In genomic region chrX:168639556-168640356, GRCm38 (mm10) we compare ENCODE assay signal across 8 mouse cellular contexts. TPM values are rescaled to one million over a fixed set of nuclear protein-coding genes. Genes with fewer than 3 reads are reported as not detected.
DNase-seq lines count a peak whose midpoint lies in the region; ATAC-seq and TF ChIP-seq lines count a peak whose summit lies in the region.

No protein-coding gene starts in this region.

- WGBS in embryonic facial prominence, embryonic 12.5 days, result 19% methylated on average over 11 of the region's 11 CpGs
- 8% methylated on average over 11 of the region's 11 CpGs for WGBS in heart, adult 2 months
- 2% methylated on average over 11 of the region's 11 CpGs for WGBS in kidney, adult 2 months
- WGBS in limb, embryonic 12.5 days, result 23% methylated on average over 11 of the region's 11 CpGs
- 25% methylated on average over 11 of the region's 11 CpGs for WGBS in midbrain, embryonic 14.5 days

- no peaks in the 10 kb centered on the region for H3K79me2 ChIP-seq in heart, adult 2 months (replicated peaks; ENCODE audit: control insufficient read depth, insufficient read depth, low read length)

- no peaks in the 10 kb centered on the region for H3K36me3 ChIP-seq in embryonic facial prominence, embryonic 12.5 days
- H3K36me3 ChIP-seq in heart, adult 2 months (ENCODE audit: control insufficient read depth, insufficient read depth, low read length), result no peaks in the 10 kb centered on the region
- H3K36me3 ChIP-seq in kidney, adult 2 months (ENCODE audit: control insufficient read depth, insufficient read depth, low read length), result no peaks in the 10 kb centered on the region
- H3K36me3 ChIP-seq in limb, embryonic 12.5 days, result no peaks in the 10 kb centered on the region
- no peaks in the 10 kb centered on the region for H3K36me3 ChIP-seq in midbrain, embryonic 14.5 days (ENCODE audit: control insufficient read depth, insufficient read depth, low read length)

- peak; percentile 78 for TF ChIP-seq CTCF in heart, adult 2 months (IDR thresholded peaks at IDR 0.05)
- TF ChIP-seq CTCF in kidney, adult 2 months (conservative IDR thresholded peaks at IDR 0.05; ENCODE audit: insufficient read depth, insufficient read length, low read depth, low read length), result peak; percentile 49

- H3K9ac ChIP-seq in embryonic facial prominence, embryonic 12.5 days, result no peak overlapping the region
- peak overlapping the region; percentile 65; the same call in 1 of the 2 replicates for H3K9ac ChIP-seq in heart, adult 2 months (ENCODE audit: low read depth, low read length)
- no peak overlapping the region for H3K9ac ChIP-seq in limb, embryonic 12.5 days (replicated peaks)
- no peak overlapping the region for H3K9ac ChIP-seq in midbrain, embryonic 14.5 days (replicated peaks; ENCODE audit: low read length)

- ATAC-seq in embryonic facial prominence, embryonic 12.5 days (ENCODE audit: insufficient number of reproducible peaks, insufficient read depth, low FRiP score, low TSS enrichment), result no peak
- ATAC-seq in limb, embryonic 12.5 days (ENCODE audit: insufficient number of reproducible peaks, insufficient read depth, low FRiP score, low TSS enrichment, low read depth), result no peak
- no peak; the same call in 1 of the 2 replicates for ATAC-seq in midbrain, embryonic 14.5 days (ENCODE audit: low FRiP score, low TSS enrichment)

- TF ChIP-seq POLR2A in heart, adult 2 months (IDR thresholded peaks at IDR 0.05; ENCODE audit: insufficient read depth, low read depth, low read length), result no peak
- TF ChIP-seq POLR2A in kidney, adult 2 months (IDR thresholded peaks at IDR 0.05; ENCODE audit: low read depth, low read length), result no peak

- H3K27ac ChIP-seq in embryonic facial prominence, embryonic 12.5 days, result peak overlapping the region; percentile 41; the same call in 1 of the 2 replicates
- peak overlapping the region; percentile 71 for H3K27ac ChIP-seq in heart, adult 2 months
- peak overlapping the region; percentile 5; the same call in 1 of the 2 replicates for H3K27ac ChIP-seq in kidney, adult 2 months (ENCODE audit: insufficient read depth, low read depth, low read length)
- no peak overlapping the region for H3K27ac ChIP-seq in limb, embryonic 12.5 days
- no peak overlapping the region for H3K27ac ChIP-seq in midbrain, embryonic 14.5 days (replicated peaks; ENCODE audit: low read depth, low read length)

- DNase-seq in urinary bladder, adult 18-20 months (ENCODE audit: low spot score in 2 of 2), result peak; percentile 31 to 54
- DNase-seq in urinary bladder, postnatal 10 days (ENCODE audit: low spot score), result no peak
- DNase-seq in heart, adult 2 months, result peak; percentile 70 to 71
- DNase-seq in kidney, adult 2 months, result peak; percentile 75
- peak; percentile 65 for DNase-seq in midbrain, embryonic 14.5 days
- DNase-seq in spleen, adult 12 weeks (ENCODE audit: low spot score), result peak; percentile 49

- H3K9me3 ChIP-seq in embryonic facial prominence, embryonic 12.5 days, result no peaks in the 10 kb centered on the region
- H3K9me3 ChIP-seq in limb, embryonic 12.5 days, result no peaks in the 10 kb centered on the region
- H3K9me3 ChIP-seq in midbrain, embryonic 14.5 days (ENCODE audit: control insufficient read depth, low read length), result no peaks in the 10 kb centered on the region

- H3K27me3 ChIP-seq in embryonic facial prominence, embryonic 12.5 days, result no peaks in the 10 kb centered on the region; the same call in 1 of the 2 replicates
- H3K27me3 ChIP-seq in heart, adult 2 months (ENCODE audit: control insufficient read depth, insufficient read depth, low read length), result no peaks in the 10 kb centered on the region
- no peaks in the 10 kb centered on the region for H3K27me3 ChIP-seq in kidney, adult 2 months (replicated peaks; ENCODE audit: control insufficient read depth, insufficient read depth, low read length)
- peaks cover 12% of the 10 kb centered on the region for H3K27me3 ChIP-seq in limb, embryonic 12.5 days
- H3K27me3 ChIP-seq in midbrain, embryonic 14.5 days (ENCODE audit: control insufficient read depth, insufficient read depth, low read length), result no peaks in the 10 kb centered on the region

- no peak for TF ChIP-seq EP300 in heart, adult 2 months (IDR thresholded peaks at IDR 0.05; ENCODE audit: insufficient read depth, low read depth, low read length)

- peak overlapping the region; percentile 32 for H3K4me3 ChIP-seq in embryonic facial prominence, embryonic 12.5 days
- peak overlapping the region; percentile 43 for H3K4me3 ChIP-seq in heart, adult 2 months
- H3K4me3 ChIP-seq in kidney, adult 2 months (ENCODE audit: insufficient read depth, low read depth, low read length), result peak overlapping the region; percentile 55
- peak overlapping the region; percentile 35 for H3K4me3 ChIP-seq in limb, embryonic 12.5 days (replicated peaks)
- peak overlapping the region; percentile 21 for H3K4me3 ChIP-seq in midbrain, embryonic 14.5 days (replicated peaks; ENCODE audit: low read depth, low read length)

- H3K4me2 ChIP-seq in embryonic facial prominence, embryonic 12.5 days (replicated peaks), result peak overlapping the region; percentile 40
- peak overlapping the region; percentile 43 for H3K4me2 ChIP-seq in limb, embryonic 12.5 days
- peak overlapping the region; percentile 47 for H3K4me2 ChIP-seq in midbrain, embryonic 14.5 days (ENCODE audit: low read length)

- H3K4me1 ChIP-seq in embryonic facial prominence, embryonic 12.5 days, result no peaks in the 10 kb centered on the region
- H3K4me1 ChIP-seq in heart, adult 2 months (ENCODE audit: control insufficient read depth, insufficient read depth, low read length), result no peaks in the 10 kb centered on the region
- no peaks in the 10 kb centered on the region for H3K4me1 ChIP-seq in kidney, adult 2 months (ENCODE audit: control insufficient read depth, insufficient read depth, low read length)
- no peaks in the 10 kb centered on the region for H3K4me1 ChIP-seq in limb, embryonic 12.5 days (replicated peaks)
- H3K4me1 ChIP-seq in midbrain, embryonic 14.5 days (ENCODE audit: control insufficient read depth, insufficient read depth, low read length), result no peaks in the 10 kb centered on the region

- intact Hi-C loops in heart, adult 2 months (cut with DNase I), result no loop called here

RNA-seq across cellular contexts. Expression of gene Msl3, which starts 33.9 kb away (rescaled TPM):
- 29.7 and 34.5 TPM in 2 replicates for polyA plus RNA-seq in embryonic facial prominence, embryonic 12.5 days (2016; fragmentation: Nextera tagmentation; extraction: Ambion mirVana)
- total RNA-seq in heart, adult 2 months (2021), result 10 to 100 TPM; 43.2 to 56.0 TPM
- 23.0 and 38.6 TPM in 2 replicates for polyA plus RNA-seq in heart, adult 2 months (2012; rRNA removed)
- 18.3 and 20.0 TPM in 2 replicates for polyA plus RNA-seq in kidney, adult 2 months (2012; rRNA removed)
- 33.7 and 35.8 TPM in 2 replicates for polyA plus RNA-seq in limb, embryonic 12.5 days (2016; fragmentation: Nextera tagmentation; extraction: Ambion mirVana)
- polyA plus RNA-seq in midbrain, embryonic 14.5 days (2014; fragmentation: Nextera tagmentation; extraction: Ambion mirVana), result 16.4 and 20.4 TPM in 2 replicates

Comparison
In these comparisons a context has a peak if more than half of its experiments do, and no peak if none do; other contexts are left out.
1. H3K27ac ChIP-seq: peak in embryonic facial prominence, embryonic 12.5 days (single experiment), heart, adult 2 months (single experiment) and kidney, adult 2 months (single experiment); none in limb, embryonic 12.5 days (single experiment) and midbrain, embryonic 14.5 days (single experiment).
2. Peak in every context shown above with its lines, with median percentiles within 50 percentile points of each other: H3K4me2 ChIP-seq and H3K4me3 ChIP-seq.